In genomic region chr13:25128766-25129165, GRCm38 (mm10) we compare ENCODE assay signal across 22 mouse cellular contexts.
"Had no signal": no experiment of that assay in that cellular context is flagged by ENCODE, and none has a peak within 500 bp of the region (broad histone marks: within the 10 kb centered on the region; RNA-seq: fewer than 3 reads in every experiment).

No protein-coding gene starts in this region.

- H3K27ac ChIP-seq: intestine, embryonic 15.5 days; kidney, embryonic 15.5 days; limb, embryonic 12.5 days; limb, embryonic 15.5 days; liver, embryonic 14.5 days; macrophage; midbrain, embryonic 13.5 days; neural tube, embryonic 13.5 days; stomach, postnatal 0 days had no signal

- H3K4me3 ChIP-seq: intestine, embryonic 15.5 days; kidney, embryonic 15.5 days; limb, embryonic 12.5 days; limb, embryonic 15.5 days; midbrain, embryonic 13.5 days; myocyte; neural tube, embryonic 13.5 days had no signal

- DNase-seq: kidney, adult 11 months; kidney, adult 8-10 months; kidney, postnatal 10 days; kidney, postnatal 36 days; layer of hippocampus, postnatal 36 days; left cerebral cortex, postnatal 4 days; liver, postnatal 0 days; lung, embryonic 14.5 days; retina, postnatal 1 day; right cerebral cortex, postnatal 4 days had no signal

- H3K27me3 ChIP-seq: intestine, embryonic 15.5 days; kidney, embryonic 15.5 days; limb, embryonic 12.5 days; limb, embryonic 15.5 days; midbrain, embryonic 13.5 days; neural tube, embryonic 13.5 days had no signal

- H3K4me1 ChIP-seq: intestine, embryonic 15.5 days; limb, embryonic 12.5 days; limb, embryonic 15.5 days; neural tube, embryonic 13.5 days had no signal

- H3K36me3 ChIP-seq: intestine, embryonic 15.5 days; kidney, embryonic 15.5 days; limb, embryonic 12.5 days; limb, embryonic 15.5 days; midbrain, embryonic 13.5 days; neural tube, embryonic 13.5 days had no signal

- H3K9me3 ChIP-seq: intestine, embryonic 15.5 days; kidney, embryonic 15.5 days; limb, embryonic 12.5 days; limb, embryonic 15.5 days; midbrain, embryonic 13.5 days; neural tube, embryonic 13.5 days had no signal

- ATAC-seq: intestine, embryonic 15.5 days; liver, postnatal 0 days; lung, postnatal 0 days; midbrain, embryonic 13.5 days; midbrain, embryonic 16.5 days had no signal
